Mouse (Mus musculus) gastrocnemius, adult 2 months (tissue): ENCODE measurements at regions not wholly inside any gene's neighbourhood (a gene's known extent, or its start where the extent isn't known, plus 50 kb on each side); places are given as distances from the start of the nearest gene placed in this dataset.

Experiments used
- DNase-seq: peaks from one replicate; pipeline ENCODE4 v3.0.0; 2022
- H3K27ac ChIP-seq: fragments of 200-600 bp; 2 replicates; pipeline ENCODE4 v1.8.1; 2022; ENCODE audit warnings: mild to moderate bottlenecking
- H3K4me3 ChIP-seq: fragments of 200-600 bp; 2 replicates; pipeline ENCODE4 v1.8.1; 2022; ENCODE audit warnings: mild to moderate bottlenecking, moderate library complexity
- CTCF ChIP-seq: fragments of 200-600 bp; IDR thresholded peaks from 2 replicates; pipeline ENCODE4 v1.8.1; 2022; ENCODE audit warnings: antibody characterized with exemption, mild to moderate bottlenecking, moderate library complexity
- intact Hi-C: fragments of 180-260 bp; cut with DNase I; formaldehyde crosslinking; loops from one replicate; pipeline ENCODE4 v1.15.1; 2025

GRCm38 (mm10) chr14:24647722-24648121 lies 160.8 kb downstream of the Rps24 start:
- Histone ChIP-seq H3K27ac (no peak overlapping the region), H3K4me3 (no peak overlapping the region)
- no peak for TF ChIP-seq CTCF
- no peak for DNase-seq
- intact Hi-C loops = no loop called here

GRCm38 (mm10) chr14:24650195-24650901 lies 163.4 kb downstream of the Rps24 start:
- no peak overlapping the region for H3K27ac ChIP-seq
- peak; percentile 37 for TF ChIP-seq CTCF
- intact Hi-C loops = no loop called here
- no peak overlapping the region for H3K4me3 ChIP-seq
- DNase-seq = no peak

DNA sequence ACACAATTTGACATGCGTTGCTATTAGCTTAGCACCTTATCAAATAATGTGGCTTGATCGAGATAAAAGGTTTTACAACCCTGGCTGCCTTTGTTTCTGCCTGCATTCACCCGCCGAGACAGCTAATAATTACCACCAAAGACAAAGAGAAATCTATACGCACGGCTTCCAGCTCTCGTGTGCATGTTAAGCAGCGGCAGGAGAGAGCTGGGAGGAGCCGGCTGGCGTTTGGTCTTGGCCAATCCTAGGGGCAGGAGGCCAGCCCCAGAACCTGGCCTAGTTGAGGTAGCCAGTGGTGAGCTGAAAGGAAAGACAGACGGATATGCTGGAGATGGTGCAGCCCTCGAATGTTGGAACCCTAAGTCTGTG lies 164.0 kb downstream of the Rps24 start:
- no peak for TF ChIP-seq CTCF
- H3K4me3 ChIP-seq = no peak overlapping the region
- DNase-seq = no peak
- intact Hi-C loops = no loop called here
- H3K27ac ChIP-seq = no peak overlapping the region

DNA sequence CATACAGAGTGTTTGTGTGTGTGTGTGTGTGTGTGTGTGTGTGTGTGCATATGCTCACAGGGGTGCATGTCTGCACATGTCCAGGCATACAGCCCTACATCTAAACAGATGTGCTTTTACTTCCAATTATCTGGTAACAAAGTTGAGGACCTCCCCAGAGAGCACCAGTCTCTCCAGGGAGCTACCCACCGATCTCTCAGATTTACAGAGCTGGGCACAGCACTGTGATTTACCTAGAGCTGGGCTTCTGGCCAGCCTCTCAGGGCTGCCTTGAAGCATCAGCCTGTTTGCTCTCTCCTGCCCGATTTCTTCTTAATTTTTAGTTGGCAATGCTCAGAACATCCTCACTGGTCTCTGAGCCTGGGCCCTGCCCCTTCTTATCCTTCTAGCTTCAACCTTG lies 165.7 kb downstream of the Rps24 start:
- H3K4me3 ChIP-seq = no peak overlapping the region
- no peak for DNase-seq
- no peak overlapping the region for H3K27ac ChIP-seq
- intact Hi-C loops = no loop called here
- no peak for TF ChIP-seq CTCF

DNA sequence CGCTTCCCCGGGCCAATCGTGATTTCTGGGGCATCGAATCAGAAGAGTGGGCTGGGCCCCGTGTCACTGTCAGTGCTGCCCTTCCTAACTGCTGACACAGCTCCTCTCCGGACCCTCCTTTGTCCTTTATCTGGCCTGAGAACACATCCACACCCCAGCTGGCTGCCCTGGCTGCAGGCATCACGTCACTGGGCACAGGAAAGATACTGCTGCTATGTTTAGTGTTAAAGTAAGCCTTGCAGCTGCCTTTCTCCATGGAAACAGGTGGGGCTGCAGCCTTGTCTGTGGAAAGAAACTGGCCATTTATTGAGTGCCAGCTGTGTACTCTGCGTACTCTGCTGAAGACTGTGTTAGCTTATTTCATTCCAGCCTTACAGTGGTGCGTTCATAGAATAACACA lies 168.7 kb downstream of the Rps24 start:
- no peak for TF ChIP-seq CTCF
- no peak overlapping the region for H3K4me3 ChIP-seq
- peak; percentile 43 for DNase-seq
- intact Hi-C loops = no loop called here
- no peak overlapping the region for H3K27ac ChIP-seq

DNA sequence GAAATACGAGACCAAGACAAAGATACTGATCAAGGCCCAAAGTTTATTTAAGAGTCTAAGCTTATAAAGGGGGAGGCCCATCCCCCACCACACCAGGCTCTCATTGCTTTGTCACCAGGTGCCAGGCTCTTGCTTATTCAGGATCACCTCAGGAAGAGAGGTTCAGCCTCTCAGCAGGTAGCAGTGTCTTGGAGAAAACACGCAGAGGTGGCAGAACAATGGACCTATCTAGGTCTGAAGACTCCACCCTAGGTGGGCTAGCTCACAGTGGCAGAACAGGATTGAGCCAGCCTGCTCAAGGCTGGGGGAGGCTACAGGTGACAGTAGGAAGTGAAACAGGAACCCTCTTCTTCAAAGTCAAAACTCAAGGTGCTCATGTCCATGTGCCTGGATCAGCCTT lies 174.9 kb downstream of the Rps24 start:
- H3K4me3 ChIP-seq = no peak overlapping the region
- DNase-seq = no peak
- no peak for TF ChIP-seq CTCF
- no peak overlapping the region for H3K27ac ChIP-seq
- intact Hi-C loops = no loop called here

GRCm38 (mm10) chr14:24665210-24665609 lies 178.3 kb downstream of the Rps24 start:
- no peak for DNase-seq
- H3K27ac ChIP-seq = no peak overlapping the region
- no peak for TF ChIP-seq CTCF
- intact Hi-C loops = no loop called here
- no peak overlapping the region for H3K4me3 ChIP-seq
